Mouse (Mus musculus): ENCODE measurements at regions not wholly inside any gene's neighbourhood (a gene's known extent, or its start where the extent isn't known, plus 50 kb on each side); places are given as distances from the start of the nearest gene placed in this dataset.

GRCm38 (mm10) chr10:29087823-29088222, 55.8 kb upstream of the Soga3 start:
- peak; percentile 77 for TF ChIP-seq CTCF (IDR thresholded peaks at IDR 0.05; ENCODE audit: low read depth)
- TF ChIP-seq EP300 (optimal IDR thresholded peaks at IDR 0.05) = no peak
